Mouse (Mus musculus) CH12.LX (cell line): ENCODE measurements around the gene Hcfc2.

ENCODE experiments used
- CHD2 ChIP-seq: IDR thresholded peaks from 2 replicates; pipeline ENCODE4 v1.6.1; 2011; ENCODE audit warnings: low read length, improper control_type of control experiment
- CTCF ChIP-seq, 2 experiments: IDR thresholded peaks in 1 of 2; conservative IDR thresholded peaks in 1 of 2; 2 replicates each; pipeline ENCODE4 v1.5.1; 2011 to 2012; ENCODE audit warnings: low read depth in 2 of 2, low read length in 2 of 2, improper control_type of control experiment in 1 of 2, inconsistent platforms in 1 of 2, mild to moderate bottlenecking in 1 of 2, moderate library complexity in 1 of 2
- HCFC1 ChIP-seq: IDR thresholded peaks from 2 replicates; pipeline ENCODE4 v1.6.1; 2012; ENCODE audit warnings: low read depth, mild to moderate bottlenecking, inconsistent platforms, low read length, improper control_type of control experiment
- POLR2A ChIP-seq: IDR thresholded peaks from 2 replicates; pipeline ENCODE4 v1.6.1; 2011; ENCODE audit warnings: low read depth, mild to moderate bottlenecking, improper control_type of control experiment, low read length
- UBTF ChIP-seq: IDR thresholded peaks from 2 replicates; pipeline ENCODE4 v1.6.1; 2012; ENCODE audit warnings: low read depth, mild to moderate bottlenecking, inconsistent platforms, low read length, improper control_type of control experiment, moderate library complexity

- no peak for TF ChIP-seq CTCF (conservative IDR thresholded peaks at IDR 0.05 in 1 of 2, IDR thresholded peaks at IDR 0.05 in 1 of 2; ENCODE audit: low read depth in 2 of 2, low read length in 2 of 2)
- TF ChIP-seq HCFC1, result no peak
- no peak for TF ChIP-seq UBTF
- TF ChIP-seq POLR2A, result no peak
- no peak for TF ChIP-seq CHD2
These were observed 51.3 kb downstream of the Hcfc2 start for GRCm38 (mm10) chr10:82746988-82747850.
